Mouse (Mus musculus): ENCODE data around the gene Manbal. TPM values are rescaled to one million over a fixed set of nuclear protein-coding genes. Genes with fewer than 3 reads are reported as not detected.

Manbal gene
- total RNA-seq, 1 experiment = 39.4 TPM

DNA sequence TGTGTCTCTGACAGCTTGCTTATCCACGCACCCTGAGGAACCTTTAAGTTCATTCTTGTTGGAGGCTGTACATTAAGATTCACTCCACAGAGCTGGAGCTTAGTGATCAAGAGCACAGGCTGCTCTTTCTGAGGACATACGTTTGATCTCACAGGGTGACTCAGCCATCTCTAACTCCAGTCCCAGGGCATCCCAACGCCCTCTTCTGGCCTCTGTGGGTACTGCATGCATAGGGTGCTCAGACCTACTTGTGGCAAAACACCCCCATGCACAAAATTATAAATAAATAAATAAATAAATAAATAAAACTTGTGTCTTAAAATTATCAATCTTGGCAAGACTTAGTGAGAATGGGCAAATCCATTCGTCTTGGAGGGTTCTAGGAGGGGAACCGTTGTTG, 28.7 kb upstream of the Manbal start:
- Histone ChIP-seq H3K9ac (ENCODE audit: insufficient read depth, low read depth, low read length, poor library complexity, severe bottlenecking) (no peak overlapping the region), H3K27ac (ENCODE audit: insufficient read depth, low read depth, low read length, poor library complexity, severe bottlenecking) (no peak overlapping the region), H3K4me1 (ENCODE audit: control insufficient read depth in 2 of 2, insufficient read depth in 2 of 2, low read length in 2 of 2, poor library complexity in 1 of 2) (peaks cover 0 to 21% of the 10 kb centered on the region in 2 experiments; a peak in 3 of 4 replicates), H3K9me3 (ENCODE audit: control insufficient read depth, insufficient read depth, low read depth, low read length) (no peaks in the 10 kb centered on the region), H3K36me3 (ENCODE audit: control insufficient read depth, insufficient read depth, low read length, poor library complexity, severe bottlenecking) (no peaks in the 10 kb centered on the region), H3K4me3 (ENCODE audit: insufficient read depth in 1 of 2, low read depth in 1 of 2, low read length in 2 of 2, poor library complexity in 1 of 2, severe bottlenecking in 1 of 2) (no peak overlapping the region)
- DNase-seq (ENCODE audit: low read depth, low spot score) = peak; percentile 91
- in situ Hi-C loops (cut with MboI; ENCODE audit: low sequenced_read_pairs in 2 of 2, unreplicated experiment in 2 of 2) = loop anchor here (5.0 to 10.0 kb wide), 2 partner anchors 216 to 234 kb away; partner anchors contain the start of gene Blcap (in 1 of the 2)
- TF ChIP-seq ZC3H11A (IDR thresholded peaks at IDR 0.05; ENCODE audit: borderline replicate concordance, low read depth, low read length) (peak; percentile 79; the same call in 1 of the 2 replicates), ZNF384 (IDR thresholded peaks at IDR 0.05; ENCODE audit: low read depth, low read length) (no peak), MAFK (IDR thresholded peaks at IDR 0.05; ENCODE audit: insufficient read depth, low read depth, low read length) (peak; percentile 80)

DNA sequence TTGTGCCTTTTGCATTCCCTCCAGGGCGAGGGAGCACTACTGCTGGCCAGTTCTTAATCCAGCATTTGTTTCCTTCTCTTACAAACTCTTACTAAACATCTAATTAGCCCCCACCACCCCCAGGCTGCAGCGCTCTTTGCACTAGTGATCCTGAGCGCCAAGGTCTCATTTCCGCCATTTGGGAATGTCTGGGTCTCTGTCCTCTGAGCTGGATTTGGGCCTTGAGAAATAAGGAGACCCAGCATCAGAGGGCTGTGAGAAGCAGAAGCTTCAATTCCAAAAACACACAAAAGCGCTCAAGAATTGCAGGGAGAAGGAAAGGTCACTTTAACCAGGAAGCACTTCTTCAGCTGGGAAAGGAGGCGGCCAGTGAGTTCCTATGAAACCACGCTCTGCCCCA, 27.9 kb upstream of the Manbal start:
- H3K4me1 ChIP-seq (ENCODE audit: control insufficient read depth in 2 of 2, insufficient read depth in 2 of 2, low read length in 2 of 2, poor library complexity in 1 of 2) = peaks cover 0 to 21% of the 10 kb centered on the region in 2 experiments; a peak in 3 of 4 replicates
- in situ Hi-C loops (cut with MboI; ENCODE audit: low sequenced_read_pairs in 2 of 2, unreplicated experiment in 2 of 2) = loop anchor here (5.0 to 10.0 kb wide), 2 partner anchors 215 to 233 kb away; partner anchors contain the start of gene Blcap (in 1 of the 2)
- H3K9ac ChIP-seq (ENCODE audit: insufficient read depth, low read depth, low read length, poor library complexity, severe bottlenecking) = no peak overlapping the region
- TF ChIP-seq MAFK (IDR thresholded peaks at IDR 0.05; ENCODE audit: insufficient read depth, low read depth, low read length) (no peak), ZNF384 (IDR thresholded peaks at IDR 0.05; ENCODE audit: low read depth, low read length) (no peak), CHD2 (IDR thresholded peaks at IDR 0.05; ENCODE audit: low read depth, low read length) (no peak), ZC3H11A (IDR thresholded peaks at IDR 0.05; ENCODE audit: borderline replicate concordance, low read depth, low read length) (no peak), HCFC1 (IDR thresholded peaks at IDR 0.05; ENCODE audit: borderline replicate concordance, insufficient read depth, low read length) (no peak)
- no peaks in the 10 kb centered on the region for H3K36me3 ChIP-seq (ENCODE audit: control insufficient read depth, insufficient read depth, low read length, poor library complexity, severe bottlenecking)
- H3K4me3 ChIP-seq (ENCODE audit: insufficient read depth in 1 of 2, low read depth in 1 of 2, low read length in 2 of 2, poor library complexity in 1 of 2, severe bottlenecking in 1 of 2) = no peak overlapping the region
- no peak overlapping the region for H3K27ac ChIP-seq (ENCODE audit: insufficient read depth, low read depth, low read length, poor library complexity, severe bottlenecking)
- DNase-seq (ENCODE audit: low read depth, low spot score) = no peak
- H3K9me3 ChIP-seq (ENCODE audit: control insufficient read depth, insufficient read depth, low read depth, low read length) = no peaks in the 10 kb centered on the region

DNA sequence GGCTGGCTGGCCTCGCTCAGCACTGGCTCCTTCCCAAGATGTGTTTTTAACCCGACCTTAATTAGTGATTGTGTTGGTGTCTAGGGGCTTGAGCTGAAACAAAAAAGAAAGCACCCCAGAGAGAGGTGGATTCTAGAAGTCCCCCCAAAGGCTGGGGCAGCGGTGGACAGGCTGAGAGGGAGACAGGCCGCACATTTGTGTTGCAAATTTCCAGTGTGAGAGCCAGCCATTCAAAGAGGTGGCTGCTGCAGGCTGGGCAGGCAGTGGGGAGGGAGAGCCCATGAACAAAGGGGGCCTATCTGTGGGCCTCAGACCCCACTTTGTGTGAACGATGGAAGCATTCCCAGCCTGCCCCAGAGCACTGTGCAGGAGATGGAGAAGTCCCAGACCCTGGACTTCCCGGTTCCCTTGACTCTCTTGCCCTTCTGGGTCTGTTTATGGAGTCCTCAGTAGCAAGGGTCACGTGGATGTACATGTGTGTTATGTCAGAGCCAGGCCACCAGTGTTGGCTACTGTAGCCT, 27.1 kb upstream of the Manbal start:
- Histone ChIP-seq H3K4me3 (ENCODE audit: insufficient read depth in 1 of 2, low read depth in 1 of 2, low read length in 2 of 2, poor library complexity in 1 of 2, severe bottlenecking in 1 of 2) (no peak overlapping the region), H3K9me3 (ENCODE audit: control insufficient read depth, insufficient read depth, low read depth, low read length) (no peaks in the 10 kb centered on the region), H3K4me1 (ENCODE audit: control insufficient read depth in 2 of 2, insufficient read depth in 2 of 2, low read length in 2 of 2, poor library complexity in 1 of 2) (peaks cover 0 to 21% of the 10 kb centered on the region in 2 experiments; a peak in 3 of 4 replicates), H3K9ac (ENCODE audit: insufficient read depth, low read depth, low read length, poor library complexity, severe bottlenecking) (0 out of 2 replicates have a peak overlapping the region, but pooled peaks have one; percentile 9), H3K36me3 (ENCODE audit: control insufficient read depth, insufficient read depth, low read length, poor library complexity, severe bottlenecking) (no peaks in the 10 kb centered on the region), H3K27ac (ENCODE audit: insufficient read depth, low read depth, low read length, poor library complexity, severe bottlenecking) (no peak overlapping the region)
- TF ChIP-seq CHD2 (IDR thresholded peaks at IDR 0.05; ENCODE audit: low read depth, low read length) (no peak), ZNF384 (IDR thresholded peaks at IDR 0.05; ENCODE audit: low read depth, low read length) (no peak), ZC3H11A (IDR thresholded peaks at IDR 0.05; ENCODE audit: borderline replicate concordance, low read depth, low read length) (no peak), HCFC1 (IDR thresholded peaks at IDR 0.05; ENCODE audit: borderline replicate concordance, insufficient read depth, low read length) (no peak), MAFK (IDR thresholded peaks at IDR 0.05; ENCODE audit: insufficient read depth, low read depth, low read length) (no peak)
- in situ Hi-C loops (cut with MboI; ENCODE audit: low sequenced_read_pairs in 2 of 2, unreplicated experiment in 2 of 2) = loop anchor here (5.0 to 10.0 kb wide), 2 partner anchors 125 to 232 kb away; partner anchors contain the start of gene Blcap (in 1 of the 2)
- no peak for DNase-seq (ENCODE audit: low read depth, low spot score)

DNA sequence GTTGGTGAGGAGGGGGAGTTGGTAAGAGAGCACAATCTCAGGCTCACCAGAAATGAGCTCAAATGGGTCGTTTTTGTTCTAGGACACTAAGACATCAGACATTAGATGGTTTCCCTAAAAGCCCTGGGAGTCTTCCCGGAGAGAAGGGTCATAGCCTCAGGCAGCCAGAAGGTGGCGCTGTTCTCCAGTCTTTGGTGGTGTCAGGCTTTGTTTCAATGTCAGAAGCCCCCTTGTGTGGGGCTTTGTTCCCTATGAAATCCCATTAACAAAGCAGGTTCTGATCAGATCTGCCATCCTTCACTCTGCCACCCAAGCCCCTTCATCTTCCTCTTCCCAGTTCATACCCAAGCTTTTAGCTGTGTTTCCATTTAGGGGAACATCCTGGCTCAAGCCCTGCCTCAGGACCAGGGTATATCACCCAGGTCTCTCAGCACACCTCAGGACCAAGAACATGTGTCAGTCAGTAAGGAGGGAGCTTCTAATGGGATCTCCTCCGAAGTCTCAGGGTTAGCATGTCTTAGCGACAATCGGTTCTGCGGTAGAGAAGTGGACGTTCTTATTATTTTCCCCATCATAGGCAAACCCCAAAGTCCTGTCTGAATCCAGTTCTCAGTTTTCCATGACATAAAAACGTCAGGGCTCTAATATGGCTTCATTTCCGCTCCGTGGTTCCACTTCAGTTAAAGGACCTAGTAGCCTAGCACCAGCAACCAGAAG, 25.7 kb upstream of the Manbal start:
- Histone ChIP-seq H3K9me3 (ENCODE audit: control insufficient read depth, insufficient read depth, low read depth, low read length) (no peaks in the 10 kb centered on the region), H3K4me1 (ENCODE audit: control insufficient read depth in 2 of 2, insufficient read depth in 2 of 2, low read length in 2 of 2, poor library complexity in 1 of 2) (peaks cover 0 to 21% of the 10 kb centered on the region in 2 experiments; a peak in 3 of 4 replicates), H3K4me3 (ENCODE audit: insufficient read depth in 1 of 2, low read depth in 1 of 2, low read length in 2 of 2, poor library complexity in 1 of 2, severe bottlenecking in 1 of 2) (no peak overlapping the region), H3K27ac (ENCODE audit: insufficient read depth, low read depth, low read length, poor library complexity, severe bottlenecking) (no peak overlapping the region), H3K36me3 (ENCODE audit: control insufficient read depth, insufficient read depth, low read length, poor library complexity, severe bottlenecking) (no peaks in the 10 kb centered on the region), H3K9ac (ENCODE audit: insufficient read depth, low read depth, low read length, poor library complexity, severe bottlenecking) (no peak overlapping the region)
- DNase-seq (ENCODE audit: low read depth, low spot score) = peak; percentile 84
- TF ChIP-seq CHD2 (IDR thresholded peaks at IDR 0.05; ENCODE audit: low read depth, low read length) (no peak), ZNF384 (IDR thresholded peaks at IDR 0.05; ENCODE audit: low read depth, low read length) (no peak), HCFC1 (IDR thresholded peaks at IDR 0.05; ENCODE audit: borderline replicate concordance, insufficient read depth, low read length) (no peak), ZC3H11A (IDR thresholded peaks at IDR 0.05; ENCODE audit: borderline replicate concordance, low read depth, low read length) (peak; percentile 98), MAFK (IDR thresholded peaks at IDR 0.05; ENCODE audit: insufficient read depth, low read depth, low read length) (no peak)
- in situ Hi-C loops (cut with MboI; ENCODE audit: low sequenced_read_pairs in 2 of 2, unreplicated experiment in 2 of 2) = loop anchor here (5.0 to 10.0 kb wide), 2 partner anchors 123 to 231 kb away; partner anchors contain the start of gene Blcap (in 1 of the 2)

All from ES-E14 (cell line).